Comparison of ENCODE assay signal across 13 mouse cellular contexts in the genomic region with DNA sequence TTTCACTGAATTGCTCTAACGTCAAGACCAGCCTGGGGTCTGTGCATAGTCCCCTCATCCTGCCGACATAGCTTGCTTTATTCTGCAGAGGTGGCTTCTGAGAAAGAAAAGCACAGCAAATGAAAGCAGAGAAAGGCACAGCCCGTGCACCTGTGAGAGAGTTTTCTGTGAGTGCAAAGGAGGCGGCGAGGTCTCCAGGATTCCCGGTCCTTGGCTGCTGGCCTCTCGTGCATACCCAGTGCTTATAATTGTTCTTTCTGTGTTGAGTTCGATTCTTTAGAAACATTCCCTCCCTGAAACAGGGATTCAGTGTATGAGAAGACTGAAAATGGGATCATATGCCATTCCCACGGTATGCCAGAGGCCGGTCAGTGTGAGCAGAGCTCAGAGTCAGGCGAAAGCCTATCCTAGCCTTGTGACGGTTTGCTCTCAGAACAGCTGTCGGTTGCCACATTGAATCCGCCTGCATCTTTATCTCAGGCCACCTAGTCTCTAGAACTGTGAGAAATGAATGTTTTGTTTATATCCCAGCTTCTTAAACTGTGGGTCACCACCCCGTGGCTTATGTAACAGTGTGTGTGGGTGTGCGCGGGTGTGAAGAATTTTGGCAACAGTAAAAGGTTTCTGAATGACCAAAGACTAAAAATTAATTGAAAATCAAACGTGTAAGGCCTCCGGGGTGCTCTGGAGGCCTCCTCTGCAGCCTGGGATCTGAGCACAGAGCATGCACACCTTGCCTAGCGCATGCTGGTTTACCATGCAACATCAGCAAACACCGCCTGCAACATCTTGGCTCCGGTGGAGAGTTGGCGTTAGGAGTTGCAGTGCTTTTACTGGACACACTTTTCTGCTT. TPM values are rescaled to one million over a fixed set of nuclear protein-coding genes. Genes with fewer than 3 reads are reported as not detected.
DNase-seq lines count a peak whose midpoint lies in the region; ATAC-seq and TF ChIP-seq lines count a peak whose summit lies in the region.
"Had no signal": no experiment of that assay in that cellular context is flagged by ENCODE, and none has a peak within 500 bp of the region (broad histone marks: within the 10 kb centered on the region; RNA-seq: fewer than 3 reads in every experiment).

No protein-coding gene starts in this region.

- H3K36me3 ChIP-seq in liver, adult 2 months (ENCODE audit: control insufficient read depth, insufficient read depth, low read length), result no peaks in the 10 kb centered on the region
- no peaks in the 10 kb centered on the region for H3K36me3 ChIP-seq in kidney, postnatal 0 days (ENCODE audit: insufficient read depth, low read length)
- H3K36me3 ChIP-seq: embryonic facial prominence, embryonic 15.5 days; hindbrain, embryonic 13.5 days had no signal

- no peak overlapping the region for H3K9ac ChIP-seq in liver, adult 2 months (ENCODE audit: low read depth, low read length)
- no peak overlapping the region for H3K9ac ChIP-seq in kidney, postnatal 0 days (ENCODE audit: low read depth, low read length)
- H3K9ac ChIP-seq: embryonic facial prominence, embryonic 15.5 days; hindbrain, embryonic 13.5 days had no signal

- intact Hi-C loops in heart, postnatal 36 days (cut with DNase I), result loop anchor here (2.0 kb wide), 1 partner anchor 18 kb away; no protein-coding TSS in a partner anchor

- TF ChIP-seq POLR2A in liver, adult 2 months (IDR thresholded peaks at IDR 0.05; ENCODE audit: extremely low read depth, insufficient read depth, low read length), result no peak

- peaks cover 35% of the 10 kb centered on the region for H3K79me2 ChIP-seq in liver, adult 2 months (ENCODE audit: control insufficient read depth, insufficient read depth, low read length)

- H3K9me3 ChIP-seq in kidney, postnatal 0 days (replicated peaks; ENCODE audit: low read length), result no peaks in the 10 kb centered on the region
- H3K9me3 ChIP-seq: embryonic facial prominence, embryonic 15.5 days; hindbrain, embryonic 13.5 days had no signal

- no peak overlapping the region for H3K4me3 ChIP-seq in liver, adult 2 months (ENCODE audit: insufficient read depth, low read depth, low read length)
- H3K4me3 ChIP-seq in kidney, postnatal 0 days (replicated peaks; ENCODE audit: low read depth, low read length), result no peak overlapping the region
- H3K4me3 ChIP-seq: embryonic facial prominence, embryonic 15.5 days; hindbrain, embryonic 13.5 days had no signal

- TF ChIP-seq CTCF in liver, adult 2 months (IDR thresholded peaks at IDR 0.05; ENCODE audit: low read depth, low read length), result no peak
- no peak for TF ChIP-seq CTCF in kidney, postnatal 0 days (IDR thresholded peaks at IDR 0.05; ENCODE audit: low read depth)

- WGBS in liver, adult 2 months, result 52% methylated on average over 23 of the region's 23 CpGs
- 64% methylated on average over 23 of the region's 23 CpGs for WGBS in kidney, postnatal 0 days

- no peak for ATAC-seq in kidney, postnatal 0 days (replicated peaks; ENCODE audit: low FRiP score, low read depth)
- ATAC-seq in megakaryocyte progenitor cell, adult 5-6 weeks (replicated peaks; ENCODE audit: poor library complexity), result peak; percentile 11; the same call in 1 of the 2 replicates
- ATAC-seq in monocyte, adult 5-6 weeks (replicated peaks; ENCODE audit: insufficient number of reproducible peaks, low FRiP score, low TSS enrichment, poor library complexity, severe bottlenecking), result no peak

- H3K27me3 ChIP-seq in liver, adult 2 months (ENCODE audit: control insufficient read depth, insufficient read depth, low read length), result no peaks in the 10 kb centered on the region
- no peaks in the 10 kb centered on the region for H3K27me3 ChIP-seq in kidney, postnatal 0 days (ENCODE audit: insufficient read depth, low read length)
- H3K27me3 ChIP-seq: embryonic facial prominence, embryonic 15.5 days; hindbrain, embryonic 13.5 days had no signal

- H3K4me1 ChIP-seq in liver, adult 2 months (ENCODE audit: control insufficient read depth, insufficient read depth, low read length), result peaks cover 15% of the 10 kb centered on the region; the same call in 1 of the 2 replicates
- H3K4me1 ChIP-seq in kidney, postnatal 0 days (replicated peaks; ENCODE audit: insufficient read depth, low read length), result peaks cover 4% of the 10 kb centered on the region; the same call in 1 of the 2 replicates

- no peak overlapping the region for H3K4me2 ChIP-seq in kidney, postnatal 0 days (ENCODE audit: low read length)
- H3K4me2 ChIP-seq: embryonic facial prominence, embryonic 15.5 days; hindbrain, embryonic 13.5 days; midbrain, embryonic 11.5 days had no signal

- DNase-seq in liver, adult 2 months (ENCODE audit: extremely low read depth, low read depth, low spot score), result peak; percentile 56
- DNase-seq in liver, result no peak
- peak; percentile 14 to 23 for DNase-seq in heart, postnatal 36 days
- DNase-seq in kidney, postnatal 0 days (ENCODE audit: low spot score), result peak; percentile 16
- DNase-seq in right cerebral cortex, postnatal 25 days, result no peak
- DNase-seq in left cerebral cortex, adult 8-10 months (ENCODE audit: low spot score in 2 of 2), result no peak
- DNase-seq: adrenal gland, postnatal 14 days; cerebellum, adult 2 months had no signal

- 0 out of 2 replicates have a peak overlapping the region, but pooled peaks have one; percentile 5 for H3K27ac ChIP-seq in liver, adult 2 months (replicated peaks; ENCODE audit: insufficient read depth, low read depth, low read length)
- H3K27ac ChIP-seq in kidney, postnatal 0 days, result peak overlapping the region; percentile 31; the same call in 1 of the 2 replicates
- H3K27ac ChIP-seq: embryonic facial prominence, embryonic 15.5 days; hindbrain, embryonic 13.5 days had no signal

RNA-seq across cellular contexts. Expression of a gene that starts 6.9 kb away (rescaled TPM):
- total RNA-seq in liver, adult 2 months (2014; rRNA removed), result 6.6 and 7.1 TPM in 2 replicates
- 2.7 and 2.9 TPM in 2 replicates for polyA plus RNA-seq in liver, adult 2 months (2012; rRNA removed)
- 1 to 10 TPM; 8.9 to 9.1 TPM for total RNA-seq in heart, postnatal 36 days (2021)
- 11.3 and 11.9 TPM in 2 replicates for polyA plus RNA-seq in kidney, postnatal 0 days (2015; fragmentation: Nextera tagmentation; extraction: Ambion mirVana)
- 39.5 and 43.2 TPM in 2 replicates for total RNA-seq in megakaryocyte progenitor cell, adult 5-6 weeks (2015)
- total RNA-seq in megakaryocyte progenitor cell, adult 5-6 weeks (2017), result 16.4 and 16.5 TPM in 2 replicates
- 26.8 to 28.9 TPM (median 27.5 TPM) in 3 replicates for total RNA-seq in monocyte, adult 5-6 weeks (2017)
- total RNA-seq in left cerebral cortex, adult 8-10 months (2022), result 10 to 100 TPM; 14.8 to 18.4 (median 16.2) TPM

Comparison
In these comparisons a context has a peak if more than half of its experiments do, and no peak if none do; other contexts are left out.
1. DNase-seq: peak in liver, adult 2 months (single experiment), heart, postnatal 36 days (2 of 2) and kidney, postnatal 0 days (single experiment); none in liver (single experiment), right cerebral cortex, postnatal 25 days (single experiment) and left cerebral cortex, adult 8-10 months (0 of 2).